Mouse (Mus musculus) bone marrow macrophage, adult 2 months (primary cell): ENCODE data around the gene Stat3.

Source experiments
- CTCF ChIP-seq: IDR thresholded peaks from 2 replicates; pipeline ENCODE4 v1.5.1; 2012; ENCODE audit warnings: low read depth, mild to moderate bottlenecking, low read length, moderate library complexity
- POLR2A ChIP-seq: IDR thresholded peaks from 2 replicates; pipeline ENCODE4 v1.6.1; 2012; ENCODE audit warnings: mild to moderate bottlenecking, low read depth, low read length, borderline replicate concordance

- no peak for TF ChIP-seq CTCF
- no peak for TF ChIP-seq POLR2A
Observed at GRCm38 (mm10) chr11:100870256-100870967, 68.9 kb downstream of the Stat3 start.
